Mouse (Mus musculus): ENCODE results near the gene Pip4p1.
"Not testable (repeated sequence)": the region's sequence is repeated elsewhere in the genome, so short reads cannot be mapped to it uniquely, and the experiment has no call there.

Gene Pip4p1

GRCm38 (mm10) chr14:50930754-50931492 lies at the start of gene Pip4p1, which contains the start of gene Pnp:
Gene Pip4p1 (minus strand): TSS chr14:50930856.
Gene Pnp (plus strand): TSS chr14:50931082.
- in situ Hi-C loops (cut with MboI, MseI), result loop anchor here (25.0 kb wide), 1 partner anchor 1081 kb away; the partner anchor contains the start of genes Tmem253 and Zfp219

GRCm38 (mm10) chr14:50979631-50980030 lies 49.0 kb upstream of the Pip4p1 start:
- in situ Hi-C loops (cut with MboI, MseI), result no loop called here

GRCm38 (mm10) chr14:50978451-50978850 lies 47.8 kb upstream of the Pip4p1 start:
- in situ Hi-C loops (cut with MboI, MseI), result not testable (repeated sequence)

GRCm38 (mm10) chr14:50976674-50977073 lies 46.0 kb upstream of the Pip4p1 start:
- in situ Hi-C loops (cut with MboI, MseI), result no loop called here

GRCm38 (mm10) chr14:50975001-50975400 lies 44.3 kb upstream of the Pip4p1 start:
- in situ Hi-C loops (cut with MboI, MseI), result no loop called here

GRCm38 (mm10) chr14:50973700-50974099 lies 43.0 kb upstream of the Pip4p1 start:
- in situ Hi-C loops (cut with MboI, MseI), result no loop called here

- in situ Hi-C loops (cut with MboI, MseI), result not testable (repeated sequence)
Measured at GRCm38 (mm10) chr14:50973054-50973453, 42.4 kb upstream of the Pip4p1 start.

GRCm38 (mm10) chr14:50970822-50971221 lies 40.2 kb upstream of the Pip4p1 start:
- in situ Hi-C loops (cut with MboI, MseI), result no loop called here

GRCm38 (mm10) chr14:50969558-50970544 lies 39.2 kb upstream of the Pip4p1 start:
- in situ Hi-C loops (cut with MboI, MseI), result no loop called here

- in situ Hi-C loops (cut with MboI, MseI), result no loop called here
Measured at GRCm38 (mm10) chr14:50969041-50969440, 38.4 kb upstream of the Pip4p1 start.

- in situ Hi-C loops (cut with MboI, MseI), result no loop called here
Measured at GRCm38 (mm10) chr14:50968216-50968980, 37.7 kb upstream of the Pip4p1 start.

- in situ Hi-C loops (cut with MboI, MseI), result not testable (repeated sequence)
Measured at GRCm38 (mm10) chr14:50958289-50958995, 27.8 kb upstream of the Pip4p1 start.

GRCm38 (mm10) chr14:50957146-50957545 lies 26.5 kb upstream of the Pip4p1 start:
- in situ Hi-C loops (cut with MboI, MseI), result not testable (repeated sequence)

GRCm38 (mm10) chr14:50956724-50957123 lies 26.1 kb upstream of the Pip4p1 start:
- in situ Hi-C loops (cut with MboI, MseI), result not testable (repeated sequence)

- in situ Hi-C loops (cut with MboI, MseI), result not testable (repeated sequence)
Measured at GRCm38 (mm10) chr14:50955942-50956508, 25.4 kb upstream of the Pip4p1 start, which contains the start of gene Pnp2. Gene Pnp2 (plus strand): TSS chr14:50955992.

- in situ Hi-C loops (cut with MboI, MseI), result no loop called here
Measured at GRCm38 (mm10) chr14:50955487-50955886, 24.8 kb upstream of the Pip4p1 start.

- in situ Hi-C loops (cut with MboI, MseI), result loop anchor here (25.0 kb wide), 1 partner anchor 1067 kb away; the partner anchor contains the start of genes Tmem253 and Zfp219
Measured at GRCm38 (mm10) chr14:50945526-50945925, 14.9 kb upstream of the Pip4p1 start.

GRCm38 (mm10) chr14:50945081-50945480 lies 14.4 kb upstream of the Pip4p1 start:
- in situ Hi-C loops (cut with MboI, MseI), result loop anchor here (25.0 kb wide), 1 partner anchor 1067 kb away; the partner anchor contains the start of genes Tmem253 and Zfp219

GRCm38 (mm10) chr14:50944668-50945033 lies 14.0 kb upstream of the Pip4p1 start:
- in situ Hi-C loops (cut with MboI, MseI), result loop anchor here (25.0 kb wide), 1 partner anchor 1068 kb away; the partner anchor contains the start of genes Tmem253 and Zfp219
